Mouse (Mus musculus) frontal cortex, adult (tissue): ENCODE data around the gene Mad2l1.
A peak's percentile ranks its signal among the peaks of the same experiment; 100 is the strongest.

ENCODE experiments used
- ATAC-seq: cut with Nextera tagmentation; 2 replicates; pipeline ENCODE4 v1.9.2; 2017; ENCODE audit warnings: mild to moderate bottlenecking, moderate library complexity, mixed read lengths; ENCODE audit not compliant: low TSS enrichment

Mad2l1 gene

GRCm38 (mm10) chr6:66535028-66535862, at the start of gene Mad2l1:
Gene Mad2l1, plus strand, starts transcription at chr6:66535390.
- peak; percentile 97 for ATAC-seq

- ATAC-seq = no peak
These were observed 41.5 kb upstream of the Mad2l1 start for GRCm38 (mm10) chr6:66493685-66494084.

- no peak for ATAC-seq
These were observed 18.8 kb upstream of the Mad2l1 start for GRCm38 (mm10) chr6:66516368-66516767.

GRCm38 (mm10) chr6:66528386-66528785, 6.8 kb upstream of the Mad2l1 start:
- ATAC-seq = no peak

- ATAC-seq = no peak
These were observed 1.9 kb upstream of the Mad2l1 start for GRCm38 (mm10) chr6:66533241-66533640.

- no peak for ATAC-seq
These were observed 736 bp upstream of the Mad2l1 start for GRCm38 (mm10) chr6:66534366-66534941.

GRCm38 (mm10) chr6:66535966-66536365, 776 bp downstream of the Mad2l1 start:
- no peak for ATAC-seq

- ATAC-seq = no peak
These were observed 24.8 kb downstream of the Mad2l1 start, which contains the start of gene Vmn1r32 for GRCm38 (mm10) chr6:66559996-66560395. Gene Vmn1r32, minus strand, starts transcription at chr6:66560096.

GRCm38 (mm10) chr6:66595804-66596203, 60.6 kb downstream of the Mad2l1 start:
- no peak for ATAC-seq
